Mouse (Mus musculus): Measurements from ENCODE around the gene Tmem235. TPM values are rescaled to one million over a fixed set of nuclear protein-coding genes. Genes with fewer than 3 reads are reported as not detected.

The Tmem235 gene
- polyA plus RNA-seq, 1 experiment from 2014 or later = not detected

DNA sequence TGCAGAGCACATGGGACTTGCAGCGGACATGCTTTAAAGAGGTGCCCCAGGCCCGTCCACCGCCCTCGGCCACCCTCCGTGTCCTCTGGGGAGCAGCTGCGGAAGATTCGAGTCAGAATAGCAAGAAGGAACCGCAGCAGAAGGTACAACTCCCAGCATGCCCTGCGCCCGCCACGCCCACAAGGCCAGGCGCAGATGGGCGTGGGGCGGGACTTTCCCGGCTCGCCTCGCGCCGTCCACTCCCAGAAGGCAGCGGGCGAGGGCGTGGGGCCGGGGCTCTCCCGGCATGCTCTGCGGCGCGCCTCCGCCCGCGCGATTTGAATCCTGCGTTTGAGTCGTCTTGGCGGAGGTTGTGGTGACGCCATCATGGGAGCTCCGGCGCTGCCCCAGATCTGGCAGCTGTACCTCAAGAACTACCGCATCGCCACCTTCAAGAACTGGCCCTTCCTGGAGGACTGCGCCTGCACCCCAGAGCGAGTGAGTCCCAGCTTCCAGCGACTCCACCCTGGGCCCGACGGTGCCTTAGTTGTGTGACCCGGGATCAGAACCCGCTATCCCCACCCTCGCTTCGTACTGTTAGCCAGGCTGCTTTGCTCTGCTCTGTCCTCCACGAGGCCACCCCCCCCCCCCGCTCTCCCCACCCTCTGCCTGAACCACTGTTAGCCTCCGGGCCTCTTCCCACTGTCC is 11.4 kb upstream of the Tmem235 start, which contains the start of gene Birc5:
Gene Birc5 (plus strand): TSS at position 267 of the 687 bp plus-strand sequence.
- Histone ChIP-seq H3K9ac (replicated peaks) (peak within 1 kb of the TSS; percentile 80), H3K36me3 (peaks cover 26% of the 10 kb centered on the region), H3K27ac (peak within 1 kb of the TSS; percentile 94), H3K4me2 (peak within 1 kb of the TSS; percentile 86), H3K4me3 (replicated peaks) (peak within 1 kb of the TSS; percentile 71), H3K4me1 (replicated peaks) (peaks cover 24% of the 10 kb centered on the region), H3K27me3 (no peaks in the 10 kb centered on the region), H3K9me3 (no peaks in the 10 kb centered on the region)
- peak; percentile 92 for ATAC-seq (ENCODE audit: insufficient number of reproducible peaks, insufficient read depth, low FRiP score, low TSS enrichment, low read depth)
- 1% methylated on average over 50 of the region's 51 CpGs for WGBS

DNA sequence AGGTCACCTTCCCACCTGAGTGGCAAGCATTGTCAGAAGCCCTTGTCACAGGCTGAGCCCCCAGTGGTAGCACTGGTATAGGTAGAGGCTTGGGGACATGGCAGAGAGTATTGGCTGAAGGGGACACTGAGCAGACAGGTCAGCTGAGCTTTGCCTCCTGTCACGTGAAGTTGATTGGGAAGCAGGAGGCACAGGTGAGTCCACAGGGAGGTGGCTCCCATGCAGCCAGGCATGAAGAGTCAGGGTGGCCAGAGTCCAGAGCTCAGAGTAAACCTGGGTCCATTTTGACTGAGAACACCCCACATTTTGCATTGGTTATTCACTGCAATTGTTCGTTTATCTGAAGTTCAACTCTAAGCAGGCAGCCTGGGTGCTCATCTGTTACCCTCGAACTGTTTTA is 7.7 kb upstream of the Tmem235 start:
- Histone ChIP-seq H3K4me2 (no peak overlapping the region), H3K36me3 (peaks cover 61% of the 10 kb centered on the region), H3K4me3 (replicated peaks) (no peak overlapping the region), H3K4me1 (replicated peaks) (peaks cover 19% of the 10 kb centered on the region), H3K27me3 (no peaks in the 10 kb centered on the region), H3K27ac (no peak overlapping the region), H3K9ac (replicated peaks) (no peak overlapping the region), H3K9me3 (no peaks in the 10 kb centered on the region)
- ATAC-seq (ENCODE audit: insufficient number of reproducible peaks, insufficient read depth, low FRiP score, low TSS enrichment, low read depth) = no peak
- 85% methylated on average over 3 of the region's 3 CpGs for WGBS

DNA sequence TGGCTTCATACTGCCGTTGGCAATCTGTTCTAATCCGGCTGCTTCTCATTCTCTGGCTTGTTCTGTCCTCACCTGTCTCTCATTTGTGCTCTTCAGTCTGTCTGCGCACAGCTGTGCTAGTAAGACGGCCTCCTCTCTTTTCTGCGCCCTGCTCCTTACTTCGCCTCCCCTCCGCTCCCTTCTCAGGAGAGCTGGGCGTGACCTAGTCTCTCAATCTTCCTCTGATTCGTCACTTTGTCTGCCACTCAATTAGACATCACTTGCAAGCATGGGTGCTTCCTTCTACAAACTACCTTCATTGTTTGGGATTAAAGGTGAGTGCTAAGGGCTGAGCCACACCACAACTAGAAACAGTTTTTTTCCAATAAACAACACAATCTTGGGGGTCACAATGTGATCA is 6.3 kb upstream of the Tmem235 start:
- Histone ChIP-seq H3K27ac (no peak overlapping the region), H3K9ac (replicated peaks) (no peak overlapping the region), H3K36me3 (peaks cover 64% of the 10 kb centered on the region), H3K9me3 (no peaks in the 10 kb centered on the region), H3K4me2 (no peak overlapping the region), H3K4me3 (replicated peaks) (no peak overlapping the region), H3K4me1 (replicated peaks) (peaks cover 13% of the 10 kb centered on the region), H3K27me3 (peaks cover 10% of the 10 kb centered on the region)
- no peak for ATAC-seq (ENCODE audit: insufficient number of reproducible peaks, insufficient read depth, low FRiP score, low TSS enrichment, low read depth)
- WGBS = 96% methylated on average over 9 of the region's 9 CpGs

DNA sequence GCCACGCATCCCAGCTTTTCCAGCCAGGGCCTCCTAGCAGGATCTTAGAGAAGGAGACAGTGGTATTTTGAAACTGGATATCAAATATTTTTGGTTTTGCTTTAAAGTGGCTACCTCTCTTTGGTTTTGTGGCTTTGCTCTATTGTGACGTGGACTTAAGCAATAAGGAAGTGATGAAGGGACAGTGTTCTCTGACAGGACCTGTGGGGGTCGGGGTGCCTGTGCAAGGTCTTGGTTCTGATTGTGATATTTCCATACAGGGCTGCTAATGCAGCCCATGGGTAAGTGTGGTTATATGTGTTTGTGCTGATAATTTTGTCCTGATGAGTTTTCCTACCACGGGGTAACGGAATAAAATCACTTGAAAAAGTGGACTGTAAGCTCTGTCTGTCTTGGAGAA is 5.2 kb upstream of the Tmem235 start:
- no peak overlapping the region for H3K4me2 ChIP-seq
- H3K4me3 ChIP-seq (replicated peaks) = no peak overlapping the region
- H3K4me1 ChIP-seq (replicated peaks) = peaks cover 10% of the 10 kb centered on the region
- peaks cover 21% of the 10 kb centered on the region for H3K27me3 ChIP-seq
- WGBS = 96% methylated on average over 5 of the region's 5 CpGs
- ATAC-seq (ENCODE audit: insufficient number of reproducible peaks, insufficient read depth, low FRiP score, low TSS enrichment, low read depth) = no peak
- H3K9me3 ChIP-seq = no peaks in the 10 kb centered on the region
- peaks cover 64% of the 10 kb centered on the region for H3K36me3 ChIP-seq
- H3K27ac ChIP-seq = no peak overlapping the region
- H3K9ac ChIP-seq (replicated peaks) = no peak overlapping the region

DNA sequence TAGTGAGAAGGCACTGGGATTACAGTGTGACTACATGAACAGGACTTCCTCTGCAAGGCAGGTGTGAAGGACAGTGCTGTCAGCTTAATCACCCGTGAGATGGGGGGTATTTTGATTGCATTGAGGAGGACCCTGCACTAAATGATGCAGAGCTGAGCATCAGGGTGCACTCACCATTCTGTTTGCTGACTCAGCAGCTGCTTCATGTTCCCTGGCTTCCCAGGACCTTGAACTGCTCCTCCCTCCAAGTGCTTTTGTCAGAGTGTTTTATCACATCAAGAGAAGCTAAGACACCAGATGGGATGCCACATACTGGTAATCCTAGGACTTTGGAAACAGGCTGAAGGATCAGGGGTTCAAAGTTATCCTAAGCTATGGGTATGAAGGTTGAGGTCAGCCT is 4.6 kb upstream of the Tmem235 start:
- ATAC-seq (ENCODE audit: insufficient number of reproducible peaks, insufficient read depth, low FRiP score, low TSS enrichment, low read depth) = no peak
- Histone ChIP-seq H3K4me2 (no peak overlapping the region), H3K4me1 (replicated peaks) (peaks cover 12% of the 10 kb centered on the region), H3K4me3 (replicated peaks) (no peak overlapping the region), H3K27me3 (peaks cover 27% of the 10 kb centered on the region), H3K9ac (replicated peaks) (no peak overlapping the region), H3K9me3 (no peaks in the 10 kb centered on the region), H3K27ac (no peak overlapping the region), H3K36me3 (peaks cover 64% of the 10 kb centered on the region)
- WGBS = 85% methylated on average over 1 of the region's 1 CpGs

GRCm38 (mm10) chr11:117857462-117857861 is 3.1 kb upstream of the Tmem235 start:
- Histone ChIP-seq H3K4me3 (replicated peaks) (no peak overlapping the region), H3K27me3 (peaks cover 42% of the 10 kb centered on the region), H3K36me3 (peaks cover 54% of the 10 kb centered on the region)

DNA sequence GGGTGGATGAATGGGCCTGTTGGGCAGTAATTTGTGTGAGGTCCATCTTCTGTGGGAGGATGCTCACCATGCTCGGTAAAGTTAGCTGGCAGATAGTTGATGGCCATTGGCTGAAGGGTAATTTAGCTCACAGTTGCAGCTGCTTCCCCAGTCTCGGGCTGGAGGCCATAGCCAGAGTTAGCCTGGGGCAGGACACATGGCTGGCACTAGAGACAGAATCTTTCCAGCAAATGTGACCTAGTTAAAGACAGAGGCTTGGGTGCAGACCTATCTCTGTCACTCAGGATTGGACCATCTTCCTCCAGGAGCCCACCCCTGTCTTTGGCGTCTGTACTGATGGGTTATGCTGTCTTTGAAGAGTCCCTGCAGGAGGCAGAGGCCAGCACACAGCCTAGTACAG is 2.2 kb upstream of the Tmem235 start:
- no peak for ATAC-seq (ENCODE audit: insufficient number of reproducible peaks, insufficient read depth, low FRiP score, low TSS enrichment, low read depth)
- Histone ChIP-seq H3K36me3 (peaks cover 45% of the 10 kb centered on the region), H3K4me3 (replicated peaks) (no peak overlapping the region), H3K9me3 (no peaks in the 10 kb centered on the region), H3K27me3 (peaks cover 51% of the 10 kb centered on the region), H3K4me2 (no peak overlapping the region), H3K9ac (replicated peaks) (no peak overlapping the region), H3K27ac (no peak overlapping the region), H3K4me1 (replicated peaks) (peaks cover 12% of the 10 kb centered on the region)
- 45% methylated on average over 3 of the region's 3 CpGs for WGBS

More at GRCm38 (mm10) chr11:117857462-117857861, 3.1 kb upstream of the Tmem235 start:
- H3K9ac ChIP-seq (replicated peaks) = no peak overlapping the region
- ATAC-seq (ENCODE audit: insufficient number of reproducible peaks, insufficient read depth, low FRiP score, low TSS enrichment, low read depth) = no peak
- H3K9me3 ChIP-seq = no peaks in the 10 kb centered on the region
- H3K4me1 ChIP-seq (replicated peaks) = peaks cover 12% of the 10 kb centered on the region
- H3K4me2 ChIP-seq = no peak overlapping the region
- 94% methylated on average over 10 of the region's 10 CpGs for WGBS
- no peak overlapping the region for H3K27ac ChIP-seq

- Histone ChIP-seq H3K36me3 (no peaks in the 10 kb centered on the region; the same call in 1 of the 2 replicates), H3K9me3 (no peaks in the 10 kb centered on the region), H3K4me1 (replicated peaks) (peaks cover 14% of the 10 kb centered on the region), H3K27me3 (peaks cover 74% of the 10 kb centered on the region), H3K9ac (replicated peaks) (no peak overlapping the region), H3K4me2 (no peak overlapping the region), H3K4me3 (replicated peaks) (no peak overlapping the region), H3K27ac (no peak overlapping the region)
- ATAC-seq (ENCODE audit: insufficient number of reproducible peaks, insufficient read depth, low FRiP score, low TSS enrichment, low read depth) = no peak
- 31% methylated on average over 11 of the region's 11 CpGs for WGBS
These were observed 2.8 kb downstream of the Tmem235 start for GRCm38 (mm10) chr11:117863174-117863856.

DNA sequence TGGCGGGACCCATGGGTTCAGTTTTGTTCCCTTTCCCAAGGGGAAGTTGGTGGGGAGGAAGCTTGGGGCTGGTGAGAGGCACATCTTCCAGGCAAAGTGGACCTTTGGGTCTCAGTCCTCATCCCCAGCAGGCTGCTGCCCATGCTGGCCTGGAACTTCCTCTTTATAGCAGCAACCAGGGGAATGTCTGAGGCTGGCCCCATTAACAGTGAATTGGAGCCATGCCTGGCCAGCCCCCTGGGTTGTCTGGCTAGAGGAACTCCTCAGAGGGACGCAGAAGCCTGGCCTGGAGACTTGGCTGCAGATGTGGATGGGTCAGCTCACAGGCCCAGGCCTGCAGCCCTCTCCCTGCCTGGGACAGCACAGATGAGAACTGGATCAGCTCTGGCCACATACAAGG is 4.3 kb downstream of the Tmem235 start:
- WGBS = 52% methylated on average over 2 of the region's 2 CpGs
- Histone ChIP-seq H3K9me3 (no peaks in the 10 kb centered on the region), H3K4me3 (replicated peaks) (no peak overlapping the region), H3K36me3 (no peaks in the 10 kb centered on the region), H3K4me1 (replicated peaks) (peaks cover 12% of the 10 kb centered on the region), H3K27me3 (peaks cover 59% of the 10 kb centered on the region), H3K4me2 (no peak overlapping the region), H3K27ac (no peak overlapping the region), H3K9ac (replicated peaks) (no peak overlapping the region; the same call in 1 of the 2 replicates)
- ATAC-seq (ENCODE audit: insufficient number of reproducible peaks, insufficient read depth, low FRiP score, low TSS enrichment, low read depth) = no peak

DNA sequence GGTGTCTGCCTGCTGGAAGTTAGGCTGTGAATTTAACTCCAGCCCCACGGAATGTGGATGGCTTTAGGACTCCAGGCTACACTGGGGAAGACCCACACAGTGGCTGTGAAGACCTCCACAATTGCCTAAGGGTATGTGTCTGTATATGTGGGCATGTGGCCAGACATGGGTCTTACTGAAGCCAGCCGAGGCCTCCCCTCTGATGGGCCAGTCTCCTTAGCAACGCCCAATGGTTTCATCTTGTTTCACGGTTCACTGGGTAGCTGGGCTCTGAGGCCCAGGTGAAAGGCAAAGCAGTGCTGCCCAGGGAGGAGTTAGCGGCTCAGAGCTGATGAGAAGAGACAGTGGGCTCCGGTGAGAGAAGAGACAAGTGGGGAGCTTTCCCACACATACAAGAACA is 5.4 kb downstream of the Tmem235 start:
- no peak for ATAC-seq (ENCODE audit: insufficient number of reproducible peaks, insufficient read depth, low FRiP score, low TSS enrichment, low read depth)
- peaks cover 47% of the 10 kb centered on the region for H3K27me3 ChIP-seq
- H3K9ac ChIP-seq (replicated peaks) = no peak overlapping the region
- H3K27ac ChIP-seq = no peak overlapping the region
- peaks cover 3% of the 10 kb centered on the region; the same call in 1 of the 2 replicates for H3K4me1 ChIP-seq (replicated peaks)
- H3K4me2 ChIP-seq = no peak overlapping the region
- no peak overlapping the region for H3K4me3 ChIP-seq (replicated peaks)
- no peaks in the 10 kb centered on the region for H3K9me3 ChIP-seq
- WGBS = 49% methylated on average over 6 of the region's 6 CpGs
- no peaks in the 10 kb centered on the region for H3K36me3 ChIP-seq

DNA sequence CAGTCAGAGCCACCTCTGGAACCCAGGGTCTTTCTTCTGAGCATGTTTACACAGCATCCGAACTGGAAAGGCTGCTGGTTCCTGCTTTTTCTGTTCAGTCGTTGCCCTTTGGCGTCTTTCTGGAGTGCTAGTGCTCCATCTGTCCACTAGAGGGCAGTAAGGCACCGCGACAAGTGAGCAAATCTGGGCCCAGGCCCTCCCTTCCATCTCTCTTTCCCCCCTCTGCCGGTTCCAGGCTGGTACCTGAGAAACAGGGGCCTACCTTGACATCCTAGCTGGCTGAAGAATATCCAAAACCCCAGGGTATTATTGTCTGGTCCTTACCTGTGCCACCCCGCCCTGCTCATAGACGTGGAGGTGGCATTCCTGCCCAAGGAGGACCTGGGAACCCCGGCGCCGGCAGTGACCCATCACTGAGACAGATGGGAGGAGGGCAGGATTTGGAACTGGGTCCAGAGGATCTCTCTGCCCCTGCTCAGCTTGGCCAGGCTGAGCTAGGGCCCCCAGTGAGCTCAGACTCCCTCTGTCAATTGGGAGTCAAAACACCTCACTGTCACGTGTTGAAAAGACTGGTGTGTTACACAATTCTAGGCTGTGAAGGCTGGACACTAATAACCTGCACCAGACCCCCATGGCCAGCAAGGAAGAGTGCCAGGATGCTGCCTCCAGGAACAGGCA is 10.3 kb downstream of the Tmem235 start:
- Histone ChIP-seq H3K4me1 (replicated peaks) (peaks cover 7% of the 10 kb centered on the region; the same call in 1 of the 2 replicates), H3K4me2 (no peak overlapping the region), H3K27me3 (peaks cover 12% of the 10 kb centered on the region; the same call in 1 of the 2 replicates), H3K9me3 (no peaks in the 10 kb centered on the region), H3K4me3 (replicated peaks) (no peak overlapping the region), H3K36me3 (no peaks in the 10 kb centered on the region), H3K9ac (replicated peaks) (peak overlapping the region; percentile 37; the same call in 1 of the 2 replicates), H3K27ac (no peak overlapping the region)
- no peak for ATAC-seq (ENCODE audit: insufficient number of reproducible peaks, insufficient read depth, low FRiP score, low TSS enrichment, low read depth)
- WGBS = 39% methylated on average over 12 of the region's 12 CpGs

All from limb, embryonic 12.5 days (tissue).